Mouse (Mus musculus): Measurements from ENCODE around the gene Nlrc5. TPM values are rescaled to one million over a fixed set of nuclear protein-coding genes. Genes with fewer than 3 reads are reported as not detected.

Nlrc5 gene
- total RNA-seq, 2 experiments from 2014 or later, result 0.84 to 1.0 TPM

GRCm38 (mm10) chr8:94454905-94455304 lies 20.7 kb downstream of the Nlrc5 start:
- DNase-seq, result no peak
- intact Hi-C loops (cut with DNase I), result no loop called here

GRCm38 (mm10) chr8:94456071-94456470 lies 21.9 kb downstream of the Nlrc5 start:
- DNase-seq, result no peak
- intact Hi-C loops (cut with DNase I), result no loop called here

GRCm38 (mm10) chr8:94458567-94458966 lies 24.4 kb downstream of the Nlrc5 start:
- intact Hi-C loops (cut with DNase I), result no loop called here

GRCm38 (mm10) chr8:94469656-94470055 lies 35.5 kb downstream of the Nlrc5 start:
- intact Hi-C loops (cut with DNase I), result no loop called here
- DNase-seq, result no peak

More at GRCm38 (mm10) chr8:94458567-94458966, 24.4 kb downstream of the Nlrc5 start:
- no peak for DNase-seq

- intact Hi-C loops (cut with DNase I), result no loop called here
- no peak for DNase-seq
Observed at GRCm38 (mm10) chr8:94470794-94471193, 36.6 kb downstream of the Nlrc5 start.

GRCm38 (mm10) chr8:94471281-94471680 lies 37.1 kb downstream of the Nlrc5 start:
- intact Hi-C loops (cut with DNase I), result no loop called here
- DNase-seq, result no peak

GRCm38 (mm10) chr8:94472741-94473140 lies 38.6 kb downstream of the Nlrc5 start:
- intact Hi-C loops (cut with DNase I), result no loop called here
- DNase-seq, result no peak

- intact Hi-C loops (cut with DNase I), result no loop called here
- DNase-seq, result no peak
Observed at GRCm38 (mm10) chr8:94473431-94473830, 39.3 kb downstream of the Nlrc5 start.

- intact Hi-C loops (cut with DNase I), result no loop called here
- no peak for DNase-seq
Observed at GRCm38 (mm10) chr8:94475786-94476185, 41.6 kb downstream of the Nlrc5 start.

GRCm38 (mm10) chr8:94476846-94477245 lies 42.7 kb downstream of the Nlrc5 start:
- intact Hi-C loops (cut with DNase I), result no loop called here
- DNase-seq, result no peak

- DNase-seq, result peak in 1 of 2 experiments; percentile 23
- intact Hi-C loops (cut with DNase I), result no loop called here
Observed at GRCm38 (mm10) chr8:94482051-94482450, 47.9 kb downstream of the Nlrc5 start.

GRCm38 (mm10) chr8:94485288-94485687 lies 51.1 kb downstream of the Nlrc5 start:
- intact Hi-C loops (cut with DNase I), result loop anchor here (5.0 kb wide), 1 partner anchor 88 kb away; no protein-coding TSS in a partner anchor
- no peak for DNase-seq

- intact Hi-C loops (cut with DNase I), result loop anchor here (5.0 kb wide), 1 partner anchor 89 kb away; no protein-coding TSS in a partner anchor
- DNase-seq, result peak; percentile 59 to 76
Observed at GRCm38 (mm10) chr8:94485882-94486281, 51.7 kb downstream of the Nlrc5 start.

- no peak for DNase-seq
- intact Hi-C loops (cut with DNase I), result loop anchor here (5.0 kb wide), 1 partner anchor 91 kb away; no protein-coding TSS in a partner anchor
Observed at GRCm38 (mm10) chr8:94488016-94488415, 53.9 kb downstream of the Nlrc5 start.

- intact Hi-C loops (cut with DNase I), result loop anchor here (5.0 kb wide), 1 partner anchor 93 kb away; no protein-coding TSS in a partner anchor
- DNase-seq, result no peak
Observed at GRCm38 (mm10) chr8:94489809-94490483, 55.8 kb downstream of the Nlrc5 start.

GRCm38 (mm10) chr8:94492021-94492681 lies 58.0 kb downstream of the Nlrc5 start:
- peak; percentile 81 to 89 for DNase-seq
- intact Hi-C loops (cut with DNase I), result loop anchor here (1.0 to 2.0 kb wide), 3 partner anchors 93 to 210 kb away; no protein-coding TSS in a partner anchor

- DNase-seq, result peak in 1 of 2 experiments; percentile 23
- intact Hi-C loops (cut with DNase I), result loop anchor here (2.0 kb wide), 1 partner anchor 92 kb away; no protein-coding TSS in a partner anchor
Observed at GRCm38 (mm10) chr8:94493240-94493639, 59.1 kb downstream of the Nlrc5 start.

GRCm38 (mm10) chr8:94515430-94516208 lies 81.5 kb downstream of the Nlrc5 start:
- intact Hi-C loops (cut with DNase I), result no loop called here

GRCm38 (mm10) chr8:94516209-94516593 lies 82.0 kb downstream of the Nlrc5 start:
- intact Hi-C loops (cut with DNase I), result no loop called here
- no peak for DNase-seq

More at GRCm38 (mm10) chr8:94515430-94516208, 81.5 kb downstream of the Nlrc5 start:
- no peak for DNase-seq

- intact Hi-C loops (cut with DNase I), result no loop called here
- DNase-seq, result peak in 1 of 2 experiments; percentile 27
Observed at GRCm38 (mm10) chr8:94516766-94517165, 82.6 kb downstream of the Nlrc5 start.

GRCm38 (mm10) chr8:94518331-94518730 lies 84.2 kb downstream of the Nlrc5 start:
- intact Hi-C loops (cut with DNase I), result no loop called here

More at GRCm38 (mm10) chr8:94518331-94518730, 84.2 kb downstream of the Nlrc5 start:
- DNase-seq, result no peak
